Mouse (Mus musculus): ENCODE results near the gene Nedd9. TPM values are rescaled to one million over a fixed set of nuclear protein-coding genes. Genes with fewer than 3 reads are reported as not detected.

Nedd9 gene
- total RNA-seq, 2 experiments from 2014 or later, result 9.7 to 11.0 TPM

Other genes with a start within 250 kb of the Nedd9 start
- gene Smim13, start 237.5 kb downstream of the Nedd9 start, total RNA-seq (2021), result 100 to 1,000 TPM; 176 to 180 TPM
- gene Gm17364, start 213.4 kb downstream of the Nedd9 start, total RNA-seq (2021), result not detected
- 10 to 100 TPM; 90.5 to 94.0 TPM for gene Tmem170b, start 118.5 kb upstream of the Nedd9 start, total RNA-seq (2021)